ENCODE assay signal across 8 mouse cellular contexts in the genomic region with DNA sequence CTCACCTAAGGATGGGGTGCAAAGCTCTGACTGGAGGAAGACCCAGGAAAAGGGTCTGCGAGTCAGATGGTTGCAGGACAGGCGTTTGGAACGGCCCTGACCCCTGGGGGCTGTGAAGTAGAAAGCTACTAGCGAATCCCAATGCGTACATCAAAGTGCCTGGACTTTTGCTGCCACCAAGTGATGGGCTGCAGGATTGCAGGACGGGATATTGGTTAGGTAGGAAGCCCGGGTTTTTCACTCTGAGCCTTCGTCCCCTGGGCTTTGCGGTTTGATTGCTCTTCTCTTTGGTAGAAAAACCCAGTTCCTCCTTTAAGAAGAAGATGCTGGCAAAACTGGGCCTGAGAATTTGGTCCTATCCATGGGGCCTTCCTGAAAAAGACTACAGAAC. TPM values are rescaled to one million over a fixed set of nuclear protein-coding genes. Genes with fewer than 3 reads are reported as not detected.
DNase-seq lines count a peak whose midpoint lies in the region; ATAC-seq and TF ChIP-seq lines count a peak whose summit lies in the region.

No protein-coding gene starts in this region.

- peak; percentile 98 for DNase-seq in kidney, postnatal 0 days (ENCODE audit: low spot score)
- DNase-seq in liver, adult 2 months (ENCODE audit: extremely low read depth, low read depth, low spot score): peak; percentile 70
- peak; percentile 90 to 93 for DNase-seq in spleen, postnatal 36 days (ENCODE audit: low spot score in 2 of 2)

- peaks cover 3% of the 10 kb centered on the region; the same call in 1 of the 2 replicates for H3K9me3 ChIP-seq in heart, embryonic 13.5 days
- no peaks in the 10 kb centered on the region for H3K9me3 ChIP-seq in kidney, postnatal 0 days (replicated peaks; ENCODE audit: low read length)

- no peaks in the 10 kb centered on the region for H3K79me2 ChIP-seq in liver, adult 2 months (ENCODE audit: control insufficient read depth, insufficient read depth, low read length)

- ATAC-seq in CD4-positive, CD25-positive, alpha-beta regulatory T cell, adult 4 months: peak; percentile 69
- peak; percentile 57; the same call in 1 of the 2 replicates for ATAC-seq in erythroid progenitor cell, adult 5-6 weeks (replicated peaks; ENCODE audit: low FRiP score, poor library complexity, severe bottlenecking)
- ATAC-seq in heart, embryonic 13.5 days (ENCODE audit: extremely low read depth, insufficient number of reproducible peaks, low FRiP score, low TSS enrichment): peak; percentile 48
- ATAC-seq in kidney, postnatal 0 days (replicated peaks; ENCODE audit: low FRiP score, low read depth): peak; percentile 63
- ATAC-seq in monocyte, adult 5-6 weeks (replicated peaks; ENCODE audit: insufficient number of reproducible peaks, low FRiP score, low TSS enrichment, poor library complexity, severe bottlenecking): peak; percentile 86

- H3K9ac ChIP-seq in heart, embryonic 13.5 days: peak overlapping the region; percentile 94
- peak overlapping the region; percentile 72 for H3K9ac ChIP-seq in kidney, postnatal 0 days (ENCODE audit: low read depth, low read length)
- peak overlapping the region; percentile 74 for H3K9ac ChIP-seq in liver, adult 2 months (ENCODE audit: low read depth, low read length)

- peaks cover 13% of the 10 kb centered on the region for H3K36me3 ChIP-seq in heart, embryonic 13.5 days
- H3K36me3 ChIP-seq in kidney, postnatal 0 days (ENCODE audit: insufficient read depth, low read length): 0 out of 2 replicates have a peak, but pooled peaks cover 5% of the 10 kb centered on the region
- no peaks in the 10 kb centered on the region for H3K36me3 ChIP-seq in liver, adult 2 months (ENCODE audit: control insufficient read depth, insufficient read depth, low read length)

- peak; percentile 98 for TF ChIP-seq CTCF in kidney, postnatal 0 days (IDR thresholded peaks at IDR 0.05; ENCODE audit: low read depth)
- TF ChIP-seq CTCF in liver, adult 2 months (IDR thresholded peaks at IDR 0.05; ENCODE audit: low read depth, low read length): peak; percentile 96

- peak overlapping the region; percentile 86 for H3K27ac ChIP-seq in brown adipose tissue, adult 24 weeks (replicated peaks; ENCODE audit: low read depth, low read length)
- H3K27ac ChIP-seq in heart, embryonic 13.5 days (replicated peaks): peak overlapping the region; percentile 98
- peak overlapping the region; percentile 96 for H3K27ac ChIP-seq in kidney, postnatal 0 days
- peak overlapping the region; percentile 66 for H3K27ac ChIP-seq in liver, adult 2 months (replicated peaks; ENCODE audit: insufficient read depth, low read depth, low read length)

- H3K4me3 ChIP-seq in brown adipose tissue, adult 24 weeks (ENCODE audit: insufficient read depth, low read depth, low read length): peak overlapping the region; percentile 90
- H3K4me3 ChIP-seq in heart, embryonic 13.5 days: peak overlapping the region; percentile 74
- H3K4me3 ChIP-seq in kidney, postnatal 0 days (replicated peaks; ENCODE audit: low read depth, low read length): peak overlapping the region; percentile 58
- H3K4me3 ChIP-seq in liver, adult 2 months (ENCODE audit: insufficient read depth, low read depth, low read length): peak overlapping the region; percentile 72

- WGBS in heart, embryonic 13.5 days: 2% methylated on average over 9 of the region's 9 CpGs
- WGBS in kidney, postnatal 0 days: 0% methylated on average over 9 of the region's 9 CpGs
- WGBS in liver, adult 2 months: 0% methylated on average over 9 of the region's 9 CpGs

- no peak for TF ChIP-seq POLR2A in liver, adult 2 months (IDR thresholded peaks at IDR 0.05; ENCODE audit: extremely low read depth, insufficient read depth, low read length)

- no peaks in the 10 kb centered on the region for H3K27me3 ChIP-seq in heart, embryonic 13.5 days (replicated peaks)
- H3K27me3 ChIP-seq in kidney, postnatal 0 days (ENCODE audit: insufficient read depth, low read length): no peaks in the 10 kb centered on the region
- H3K27me3 ChIP-seq in liver, adult 2 months (ENCODE audit: control insufficient read depth, insufficient read depth, low read length): no peaks in the 10 kb centered on the region

- peak overlapping the region; percentile 95 for H3K4me2 ChIP-seq in heart, embryonic 13.5 days
- H3K4me2 ChIP-seq in kidney, postnatal 0 days (ENCODE audit: low read length): peak overlapping the region; percentile 85

- H3K4me1 ChIP-seq in brown adipose tissue, adult 24 weeks (ENCODE audit: control insufficient read depth, insufficient read depth, insufficient read length, low read length): peaks cover 11% of the 10 kb centered on the region
- peaks cover 36% of the 10 kb centered on the region for H3K4me1 ChIP-seq in heart, embryonic 13.5 days
- peaks cover 9% of the 10 kb centered on the region for H3K4me1 ChIP-seq in kidney, postnatal 0 days (replicated peaks; ENCODE audit: insufficient read depth, low read length)
- H3K4me1 ChIP-seq in liver, adult 2 months (ENCODE audit: control insufficient read depth, insufficient read depth, low read length): peaks cover 11% of the 10 kb centered on the region

RNA-seq across cellular contexts. Expression of a gene that starts 0.3 kb away (rescaled TPM):
- 10 to 100 TPM; 50.4 to 58.5 TPM for polyA plus RNA-seq in CD4-positive, CD25-positive, alpha-beta regulatory T cell, adult 4 months (2017; shearing (Covaris generic))
- polyA plus RNA-seq in brown adipose tissue, adult 24 weeks (2012; ENCODE audit: insufficient read depth, insufficient read length, missing spikeins): 18.7 and 21.7 TPM in 2 replicates
- 4.0 and 6.7 TPM in 2 replicates for total RNA-seq in erythroid progenitor cell, adult 5-6 weeks (2015; ENCODE audit: low replicate concordance)
- 2.1 and 2.2 TPM in 2 replicates for total RNA-seq in erythroid progenitor cell, adult 5-6 weeks (2017; ENCODE audit: low replicate concordance)
- 63.2 and 71.1 TPM in 2 replicates for polyA plus RNA-seq in heart, embryonic 13.5 days (2015; fragmentation: Nextera tagmentation; extraction: Ambion mirVana)
- polyA plus RNA-seq in kidney, postnatal 0 days (2015; fragmentation: Nextera tagmentation; extraction: Ambion mirVana): 77.2 and 80.0 TPM in 2 replicates
- total RNA-seq in liver, adult 2 months (2014; rRNA removed): 5.4 and 7.4 TPM in 2 replicates
- polyA plus RNA-seq in liver, adult 2 months (2012; rRNA removed): 28.6 and 33.8 TPM in 2 replicates
- total RNA-seq in monocyte, adult 5-6 weeks (2017): 15.4 to 17.5 TPM (median 17.0 TPM) in 3 replicates

RNA-seq across cellular contexts. Expression of a gene that starts 26.9 kb away (rescaled TPM):
- 10 to 100 TPM; 20.6 to 28.2 TPM for polyA plus RNA-seq in CD4-positive, CD25-positive, alpha-beta regulatory T cell, adult 4 months (2017; shearing (Covaris generic))
- 18.9 and 20.2 TPM in 2 replicates for polyA plus RNA-seq in brown adipose tissue, adult 24 weeks (2012; ENCODE audit: insufficient read depth, insufficient read length, missing spikeins)
- total RNA-seq in erythroid progenitor cell, adult 5-6 weeks (2015; ENCODE audit: low replicate concordance): 5.0 and 9.7 TPM in 2 replicates
- 1.7 and 2.7 TPM in 2 replicates for total RNA-seq in erythroid progenitor cell, adult 5-6 weeks (2017; ENCODE audit: low replicate concordance)
- polyA plus RNA-seq in heart, embryonic 13.5 days (2015; fragmentation: Nextera tagmentation; extraction: Ambion mirVana): 10.1 and 10.2 TPM in 2 replicates
- 15.5 TPM in 2 replicates for polyA plus RNA-seq in kidney, postnatal 0 days (2015; fragmentation: Nextera tagmentation; extraction: Ambion mirVana)
- total RNA-seq in liver, adult 2 months (2014; rRNA removed): 4.2 and 7.5 TPM in 2 replicates
- polyA plus RNA-seq in liver, adult 2 months (2012; rRNA removed): 19.3 and 19.5 TPM in 2 replicates
- total RNA-seq in monocyte, adult 5-6 weeks (2017): 13.5 to 26.2 TPM (median 17.7 TPM) in 3 replicates

Comparison
In these comparisons a context has a peak if more than half of its experiments do, and no peak if none do; other contexts are left out.
1. Peak in every context shown above with its lines: DNase-seq, ATAC-seq, H3K4me3 ChIP-seq and H3K27ac ChIP-seq.